Mouse (Mus musculus): ENCODE measurements around the gene Gm43738.

The Gm43738 gene

DNA sequence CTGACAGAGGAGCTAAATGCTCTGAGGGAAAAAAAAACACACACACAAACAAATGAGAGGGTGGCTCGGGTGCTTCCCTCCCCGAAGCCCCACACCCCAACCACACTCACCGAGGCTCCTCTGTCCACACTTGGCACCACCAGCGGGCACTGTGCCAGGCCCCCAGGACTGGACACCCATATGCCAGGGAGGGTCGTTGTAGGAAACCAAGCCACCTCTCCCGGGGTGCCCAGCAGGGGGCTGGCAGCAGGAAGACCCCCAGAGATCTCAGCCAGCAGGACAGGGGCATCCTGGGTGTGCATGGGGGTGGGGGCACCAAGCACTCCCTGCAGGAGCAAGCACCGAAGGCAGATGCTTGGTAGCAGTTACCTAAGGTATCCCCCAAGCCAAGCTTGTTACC is at the start of gene Gm43738:
TSS of gene Gm43738 (minus strand) at position 289 of the 400 bp plus-strand sequence.
- no peak for DNase-seq (ENCODE audit: low spot score)

DNA sequence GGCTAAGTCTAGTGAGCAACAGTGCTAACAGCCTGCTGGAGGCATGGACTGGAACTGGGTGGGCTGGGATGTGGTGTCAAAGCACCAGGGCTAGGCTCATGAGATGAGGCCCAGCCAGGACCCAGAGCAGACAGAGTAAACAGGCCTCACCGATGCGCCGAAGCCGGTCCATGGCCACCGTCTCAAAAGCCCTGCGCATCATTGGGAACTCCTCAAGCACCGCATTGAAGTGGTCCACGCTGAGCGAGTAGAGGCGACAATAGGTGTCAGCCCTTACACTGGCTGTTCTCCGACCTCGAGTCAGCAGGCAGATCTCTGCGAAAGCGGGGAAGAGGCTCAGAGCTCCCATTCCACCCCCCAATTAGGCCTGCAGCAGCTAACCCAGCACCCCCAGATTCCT is 47.7 kb upstream of the Gm43738 start:
- DNase-seq (ENCODE audit: low spot score), result no peak

DNA sequence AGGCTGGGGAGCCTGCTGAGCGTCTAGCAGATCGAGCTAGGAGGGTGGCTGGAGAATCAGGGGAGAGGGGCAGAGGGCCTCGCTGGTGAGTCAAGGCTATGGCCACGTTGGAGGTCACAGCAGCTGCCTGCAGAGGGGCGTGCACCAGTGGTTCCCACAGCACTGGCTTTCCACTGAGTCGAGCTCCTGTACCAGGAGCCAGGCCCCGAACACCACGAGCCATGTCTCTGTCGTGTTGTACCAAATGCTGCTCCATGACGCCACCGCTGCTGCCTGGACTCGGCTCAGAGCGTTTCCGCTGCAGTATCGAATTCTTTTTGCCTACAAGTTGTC is 47.0 kb upstream of the Gm43738 start:
- no peak for DNase-seq (ENCODE audit: low spot score)

DNA sequence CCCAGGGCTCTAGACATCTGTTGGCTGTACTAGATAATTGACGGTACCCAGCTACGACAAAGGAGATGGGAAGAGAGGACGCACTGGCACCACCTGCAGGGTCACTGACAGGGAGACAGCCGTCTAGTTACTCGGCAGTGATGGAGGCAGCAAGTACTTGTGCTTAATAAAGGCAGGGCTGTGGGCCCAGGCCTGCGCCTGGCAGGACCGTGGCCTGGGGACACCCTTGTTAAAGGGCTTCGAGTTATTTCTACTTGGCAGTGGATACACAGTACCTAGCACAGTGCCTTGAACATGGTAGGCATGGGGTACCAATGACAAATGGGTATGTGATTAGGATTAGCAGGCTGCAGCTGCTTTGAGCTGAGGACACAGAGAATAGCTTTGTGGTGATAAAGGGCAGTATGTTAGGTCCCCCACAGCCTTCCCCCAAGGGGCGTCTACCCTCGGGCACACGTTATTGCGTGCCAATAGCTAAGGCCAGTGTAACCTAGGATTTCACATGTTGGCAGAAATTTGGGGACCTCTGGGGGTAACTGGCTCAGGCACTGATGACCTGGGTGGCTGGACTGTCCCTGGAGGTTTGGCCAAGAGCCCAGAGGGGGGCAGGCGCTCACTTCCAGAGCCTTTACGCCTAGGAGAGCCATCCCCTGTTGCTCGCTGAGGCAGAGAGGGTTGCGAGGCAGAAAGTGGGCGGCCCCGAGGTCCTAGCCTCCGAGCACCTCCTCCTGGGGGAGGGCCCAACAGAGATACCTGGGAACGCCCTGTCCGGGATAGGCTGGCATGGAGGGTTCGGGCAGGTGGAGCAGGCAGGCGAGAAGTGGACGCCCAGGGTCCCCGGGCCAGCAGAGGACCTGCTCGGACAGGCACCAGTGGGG is 46.4 kb upstream of the Gm43738 start:
- no peak for DNase-seq (ENCODE audit: low spot score)

DNA sequence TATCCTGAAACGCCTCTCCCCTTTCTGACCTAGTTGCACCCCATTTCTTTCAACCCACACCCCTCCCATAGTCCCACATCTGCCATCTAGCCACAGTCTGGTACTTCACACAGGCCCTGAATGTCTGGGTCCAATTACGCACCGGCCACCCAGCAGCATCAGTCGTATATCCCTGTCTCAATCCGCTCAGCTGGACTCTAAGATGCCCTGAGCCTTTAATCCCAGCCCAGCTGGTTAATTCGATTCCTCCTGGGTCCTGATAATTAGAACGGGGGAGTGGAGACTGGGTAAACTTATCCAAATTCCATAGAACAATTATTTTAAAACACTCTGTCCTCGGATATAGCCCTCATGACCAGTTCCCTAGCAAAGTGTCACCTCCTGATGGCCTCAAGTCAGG is 44.7 kb upstream of the Gm43738 start:
- DNase-seq (ENCODE audit: low spot score), result no peak

DNA sequence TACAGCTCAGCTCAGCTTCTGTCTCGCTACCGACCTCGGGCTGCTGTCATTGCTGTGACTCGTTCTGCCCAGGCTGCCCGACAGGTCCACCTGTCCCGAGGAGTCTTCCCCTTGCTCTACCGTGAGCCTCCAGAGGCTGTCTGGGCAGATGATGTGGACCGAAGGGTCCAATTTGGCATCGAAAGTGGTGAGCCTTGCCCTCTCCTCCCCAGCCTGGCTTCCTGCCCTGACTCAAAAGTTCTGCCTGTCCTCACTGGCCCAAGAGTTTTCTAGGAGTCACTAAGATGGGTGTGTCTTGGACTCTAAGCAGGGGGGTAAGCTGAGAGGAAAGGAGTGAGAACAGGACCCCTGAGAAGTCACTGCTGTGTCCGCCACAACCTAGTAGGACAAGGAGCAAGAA is 43.9 kb upstream of the Gm43738 start:
- no peak for DNase-seq (ENCODE audit: low spot score)

DNA sequence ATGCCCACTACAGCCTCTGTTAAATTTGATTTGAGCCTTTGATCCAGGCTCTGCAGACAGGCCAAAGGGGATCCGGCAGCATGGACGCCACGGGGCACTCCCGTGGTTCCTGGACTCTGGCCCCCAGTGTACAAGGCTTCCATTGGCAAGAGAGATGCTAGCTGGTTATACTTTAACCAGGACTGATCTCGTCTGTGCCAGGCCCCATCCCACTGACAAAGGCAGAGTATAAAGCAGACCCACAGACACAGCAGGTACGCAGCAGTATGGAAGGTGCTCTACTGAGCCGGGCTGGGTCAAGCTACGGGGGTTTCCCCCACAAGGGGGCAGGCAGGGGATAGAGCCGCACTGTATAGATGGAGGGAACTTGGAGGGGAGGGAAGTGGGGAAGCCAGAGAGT is 35.5 kb upstream of the Gm43738 start:
- DNase-seq (ENCODE audit: low spot score), result peak; percentile 17

DNA sequence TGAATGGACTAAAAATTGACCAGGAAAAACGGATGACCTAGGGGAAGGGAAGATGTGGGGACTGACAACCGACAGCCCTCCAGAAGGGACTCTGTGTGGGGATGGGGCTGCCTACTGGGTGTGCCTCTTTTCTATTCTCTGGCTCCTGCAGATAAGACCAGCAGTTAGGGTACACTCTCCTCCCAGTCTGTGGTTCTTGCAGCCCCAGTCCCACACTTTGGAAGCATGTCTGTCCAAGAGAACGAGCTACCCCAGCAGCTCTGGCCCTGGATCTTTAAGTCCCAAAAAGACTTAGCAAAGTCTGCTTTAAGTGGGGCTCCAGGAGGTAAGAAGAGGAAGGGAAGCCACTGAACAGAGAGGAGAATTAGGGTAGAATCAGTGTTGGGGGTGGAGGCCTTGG is 35.1 kb upstream of the Gm43738 start, which contains the start of gene Pklr:
TSS of gene Pklr (plus strand) at position 185 of the 400 bp plus-strand sequence.
- DNase-seq (ENCODE audit: low spot score), result no peak

DNA sequence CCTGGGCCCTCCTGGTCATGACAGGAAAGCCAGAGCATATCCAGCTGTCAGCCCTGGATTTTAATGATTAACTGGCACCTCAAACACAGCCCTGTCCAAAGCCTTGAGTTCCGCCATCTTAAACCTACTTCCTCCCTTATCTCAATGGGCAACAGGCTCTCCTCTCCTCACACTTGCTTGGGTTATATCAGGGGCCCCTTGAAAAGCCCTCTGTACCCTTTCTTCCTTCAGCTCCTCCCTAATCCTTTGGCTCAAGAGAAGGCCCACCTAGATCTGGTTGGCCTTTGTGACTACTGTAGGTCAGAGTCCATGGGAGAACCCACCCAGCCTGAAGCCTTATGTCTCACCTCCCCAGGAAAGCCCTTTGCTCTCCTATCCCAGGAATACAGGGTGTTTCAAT is 32.9 kb upstream of the Gm43738 start:
- no peak for DNase-seq (ENCODE audit: low spot score)

DNA sequence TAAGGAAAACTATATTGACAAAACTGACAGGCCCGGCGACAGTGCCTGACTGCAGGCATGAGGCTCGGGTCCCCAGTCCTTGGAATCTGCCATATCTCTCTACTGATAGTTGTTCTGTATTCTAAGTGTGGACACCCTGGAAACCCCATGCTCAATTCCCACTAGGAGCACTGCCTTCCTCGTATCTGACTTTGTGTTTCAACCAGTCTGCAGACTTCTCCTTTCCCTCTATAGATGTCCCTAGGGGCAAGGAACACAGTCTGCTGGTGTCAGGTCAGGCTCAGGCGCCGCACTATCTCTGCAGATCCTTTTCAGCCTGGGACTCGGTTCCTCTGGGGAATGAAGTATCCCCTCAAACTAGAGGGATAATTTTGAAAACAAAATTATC is 32.2 kb upstream of the Gm43738 start:
- no peak for DNase-seq (ENCODE audit: low spot score)

DNA sequence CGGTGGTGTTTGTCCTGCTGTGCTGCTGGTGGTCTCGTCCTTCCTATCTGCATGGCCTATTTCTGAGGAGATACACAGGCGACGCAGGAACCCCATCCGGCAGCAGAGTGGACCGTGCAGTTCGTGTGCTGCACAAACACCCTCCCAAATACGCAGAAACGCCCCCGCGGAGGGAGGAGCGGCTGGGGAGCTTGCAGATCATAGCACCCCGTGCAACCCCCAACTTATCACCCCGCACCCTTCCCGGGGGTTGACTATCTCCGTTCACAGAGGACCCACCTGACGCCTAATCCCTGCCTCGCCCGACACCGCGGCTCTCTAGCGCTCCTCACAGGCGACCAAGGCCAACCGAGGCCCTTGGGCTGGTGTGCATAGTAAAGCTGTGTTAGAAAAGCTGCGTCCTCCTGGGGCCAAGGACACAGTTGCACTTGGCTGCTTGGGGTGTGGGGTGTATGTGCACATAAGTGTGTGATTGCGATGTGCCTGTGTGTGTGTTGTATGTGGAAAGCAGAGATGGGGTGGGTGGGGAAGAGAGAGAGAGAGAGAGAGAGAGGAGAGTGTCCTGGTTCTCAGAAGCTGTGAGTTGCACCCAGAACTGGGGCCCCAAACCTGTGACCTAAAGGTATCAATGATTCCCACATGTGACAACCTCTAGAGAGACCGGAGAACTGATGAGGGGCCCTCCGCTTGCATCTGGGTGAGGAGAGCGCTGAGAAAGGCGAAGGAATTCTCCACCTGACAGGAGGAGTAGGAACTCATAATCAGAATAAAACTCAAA is 31.6 kb upstream of the Gm43738 start:
- peak; percentile 18 for DNase-seq (ENCODE audit: low spot score)

DNA sequence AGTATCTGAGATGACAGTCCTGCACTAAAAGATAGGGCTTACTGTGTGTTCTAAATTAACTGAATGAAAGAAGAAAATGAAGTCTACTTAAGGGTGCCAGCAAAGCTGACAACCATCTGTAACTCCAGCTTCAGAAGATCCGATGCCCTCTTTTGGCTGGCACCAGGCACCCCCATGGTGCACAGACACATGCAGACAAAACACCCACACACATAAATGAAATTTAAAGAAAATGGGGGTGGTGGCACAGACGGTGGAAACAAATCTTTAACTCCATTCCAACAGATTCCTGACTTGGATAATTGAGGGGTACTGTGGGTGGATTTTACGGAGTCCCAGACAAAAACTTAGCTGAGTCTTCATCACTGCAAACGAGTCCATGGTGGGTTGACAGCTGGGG is 30.9 kb upstream of the Gm43738 start:
- DNase-seq (ENCODE audit: low spot score), result no peak

DNA sequence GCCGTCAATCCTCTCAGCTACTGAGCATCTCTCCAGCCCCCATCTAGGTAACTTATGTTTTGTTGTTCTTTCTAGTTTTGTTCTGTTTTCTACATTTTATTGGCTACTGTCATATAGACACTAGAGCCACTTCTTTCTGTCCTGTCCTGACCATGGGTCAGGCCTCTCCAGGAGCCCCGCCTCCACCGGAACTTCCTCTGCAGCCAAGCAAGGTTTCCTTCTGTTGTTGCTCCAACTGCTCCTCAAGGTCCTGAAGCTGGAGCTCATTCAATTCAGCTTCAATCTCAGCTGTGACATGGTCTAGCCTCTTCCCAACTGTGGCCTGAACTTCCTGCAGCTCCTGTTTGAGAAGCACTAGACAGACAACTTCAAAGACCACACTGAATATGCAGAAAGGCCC is 29.0 kb upstream of the Gm43738 start:
- DNase-seq (ENCODE audit: low spot score), result no peak

DNA sequence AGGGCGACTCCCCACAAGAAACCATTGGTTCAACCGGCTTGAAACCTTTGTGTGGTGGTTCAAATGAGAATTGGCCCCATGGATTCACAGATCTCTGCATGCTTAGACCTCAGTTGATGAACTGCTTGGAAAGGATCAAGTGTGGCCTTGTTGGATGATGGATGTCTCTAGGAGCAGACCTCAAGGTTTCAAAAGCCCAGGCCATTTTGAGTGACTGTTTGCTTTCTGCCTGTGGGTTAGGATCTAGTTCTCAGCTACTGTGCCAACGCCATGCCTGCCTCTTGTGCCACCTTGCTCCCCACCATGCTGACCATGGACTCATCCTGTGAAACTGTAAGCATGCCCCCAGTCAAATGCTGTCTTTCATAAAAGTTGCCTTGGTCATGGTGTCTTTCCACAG is 25.1 kb upstream of the Gm43738 start:
- no peak for DNase-seq (ENCODE audit: low spot score)

DNA sequence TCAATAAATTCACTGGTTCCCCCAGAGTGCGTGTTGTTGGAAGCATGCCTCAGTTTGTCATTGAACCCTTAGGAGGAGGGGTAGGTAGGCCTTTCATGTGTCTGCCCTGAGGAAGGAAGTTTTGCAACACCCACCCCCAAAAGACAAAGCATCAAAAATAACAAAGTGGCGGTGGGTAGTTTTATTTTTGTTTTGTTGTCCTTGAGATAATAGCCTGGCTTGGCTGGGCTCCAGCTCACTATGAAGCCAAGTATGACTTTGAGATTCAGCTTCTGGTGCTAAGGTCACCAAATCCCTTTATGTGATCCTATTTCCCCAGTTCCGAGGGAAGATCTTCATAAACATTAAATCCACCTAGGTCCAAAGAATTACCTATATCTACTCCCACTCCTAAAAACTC is 23.3 kb upstream of the Gm43738 start:
- no peak for DNase-seq (ENCODE audit: low spot score)

DNA sequence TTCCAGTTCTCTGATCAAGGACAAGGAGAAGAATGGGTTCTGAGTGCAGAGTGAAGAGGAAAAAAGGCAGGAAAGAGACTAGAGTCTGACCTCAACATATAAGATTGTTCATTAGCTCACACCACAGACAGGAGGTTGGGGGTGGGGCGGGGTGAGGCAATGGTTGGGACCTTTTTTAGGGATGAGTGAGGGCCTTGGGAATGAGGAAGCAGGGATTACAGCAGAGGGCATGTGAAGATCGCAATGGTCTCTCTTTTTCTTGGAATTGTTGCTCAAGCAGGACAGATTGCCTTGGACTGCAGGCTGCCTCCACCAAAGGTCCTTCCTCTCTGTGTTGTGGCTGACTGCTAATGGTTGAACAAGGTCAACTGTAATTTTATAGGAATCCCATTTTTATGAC is 22.4 kb upstream of the Gm43738 start:
- DNase-seq (ENCODE audit: low spot score), result no peak

DNA sequence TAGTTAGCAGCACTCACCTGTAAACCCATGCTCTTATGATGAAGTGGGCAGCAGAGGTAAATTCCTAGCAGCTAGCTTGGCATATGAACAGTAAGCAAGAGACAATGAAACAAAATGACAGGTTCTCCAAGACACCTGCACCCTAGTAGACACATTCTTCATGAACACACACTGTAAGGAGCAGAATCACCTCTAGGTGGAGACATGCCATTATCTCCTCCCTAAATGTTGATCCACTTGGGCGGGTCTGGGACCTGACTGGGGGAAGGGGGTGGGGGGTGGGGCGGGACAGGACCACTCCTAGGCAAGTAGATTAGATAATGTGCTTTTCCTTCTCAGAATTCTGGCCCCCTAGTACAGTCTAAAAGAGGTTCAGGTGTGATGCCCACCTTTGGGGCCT is 14.6 kb upstream of the Gm43738 start:
- peak; percentile 35 for DNase-seq (ENCODE audit: low spot score)

DNA sequence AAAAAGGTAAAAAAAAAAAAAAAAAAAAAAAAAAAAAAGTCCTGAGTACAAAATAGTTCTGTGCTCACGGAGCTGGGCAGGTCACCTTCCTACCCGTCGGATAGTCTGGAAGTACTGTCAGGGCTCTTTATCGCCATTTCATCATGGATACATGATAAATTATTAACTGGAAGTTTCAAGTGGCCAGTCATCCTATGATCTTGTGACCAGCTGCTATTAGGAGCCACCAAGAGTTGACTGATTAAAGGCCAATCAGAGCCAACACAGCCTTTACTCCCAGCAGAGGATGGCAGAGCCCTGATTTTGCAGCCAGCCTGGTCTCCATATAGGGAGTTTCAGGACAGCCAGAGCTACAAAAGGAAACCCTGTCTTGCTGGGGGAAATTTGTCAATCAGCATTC is 12.2 kb upstream of the Gm43738 start:
- DNase-seq (ENCODE audit: low spot score), result no peak

DNA sequence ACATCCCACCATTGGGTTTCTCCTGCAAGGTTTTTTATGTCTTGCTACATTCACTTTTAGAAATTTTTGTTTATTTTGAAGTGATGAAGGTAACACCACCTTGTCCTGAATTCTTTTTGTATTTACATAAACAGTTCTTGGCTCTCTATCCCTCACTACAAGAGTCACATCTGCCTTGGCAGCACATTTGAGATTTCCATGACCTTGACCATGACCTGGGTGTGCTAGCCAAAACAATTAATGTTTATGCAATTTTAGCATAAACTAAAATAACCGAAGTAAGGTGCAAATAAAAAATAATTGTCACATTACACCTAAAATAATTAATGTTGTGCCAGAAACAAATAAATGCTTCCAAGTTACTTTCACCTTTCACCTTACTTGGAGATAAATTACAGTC is 7.2 kb upstream of the Gm43738 start:
- DNase-seq (ENCODE audit: low spot score), result no peak

DNA sequence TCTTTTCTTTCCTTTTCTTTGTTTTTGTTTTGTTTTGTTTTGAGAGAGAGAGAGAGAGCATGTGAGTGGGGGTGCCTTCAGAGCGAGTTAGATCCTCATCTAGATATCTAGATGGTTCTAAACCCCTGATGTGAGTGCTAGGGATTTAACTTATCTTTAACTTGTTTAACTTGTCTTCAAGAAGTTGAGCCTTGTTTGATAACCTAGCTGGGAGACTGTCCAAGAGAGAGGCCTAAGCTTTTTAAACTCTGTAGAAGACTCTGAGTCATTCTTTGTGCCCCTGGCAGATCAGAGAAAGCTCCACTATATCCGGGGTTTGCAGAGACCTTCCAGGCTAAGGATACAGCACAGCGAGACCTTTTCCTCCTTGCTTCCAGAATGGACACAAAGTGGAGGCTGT is 6.6 kb upstream of the Gm43738 start:
- DNase-seq (ENCODE audit: low spot score), result no peak

DNA sequence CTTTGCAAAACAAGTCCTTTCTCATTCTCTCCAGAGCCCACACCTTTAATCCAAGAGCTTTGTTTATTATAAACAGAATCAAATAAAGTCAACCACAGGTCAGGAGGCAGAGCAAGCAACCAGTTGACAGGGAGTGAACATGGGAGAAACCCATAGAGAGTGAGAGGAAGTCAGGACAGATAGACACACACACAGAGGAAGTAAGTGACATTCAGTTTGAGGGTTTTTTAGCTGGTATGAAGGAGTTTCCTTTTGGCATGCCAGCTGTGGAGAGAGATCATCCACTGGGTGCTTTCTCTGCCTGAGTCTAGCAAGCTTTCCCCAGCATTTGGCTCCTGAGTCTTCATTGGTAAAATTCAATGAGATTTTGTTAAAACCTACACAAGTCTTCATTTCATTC is 6.0 kb upstream of the Gm43738 start:
- DNase-seq (ENCODE audit: low spot score), result no peak

DNA sequence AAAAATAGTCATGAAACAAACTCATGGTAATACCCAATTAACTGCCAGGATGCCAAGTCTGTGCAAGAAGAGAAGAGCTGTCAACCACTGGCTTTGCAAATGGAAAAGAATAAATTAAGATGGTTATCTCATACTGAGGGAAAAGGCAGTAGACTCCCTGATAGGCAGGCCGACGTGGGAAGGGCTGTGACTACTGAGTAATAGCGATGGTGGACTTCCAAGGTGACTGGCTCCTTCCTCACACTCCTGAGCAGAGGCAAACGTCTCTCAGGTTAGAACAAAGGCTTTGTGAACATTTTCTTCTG is 2.3 kb upstream of the Gm43738 start:
- no peak for DNase-seq (ENCODE audit: low spot score)

DNA sequence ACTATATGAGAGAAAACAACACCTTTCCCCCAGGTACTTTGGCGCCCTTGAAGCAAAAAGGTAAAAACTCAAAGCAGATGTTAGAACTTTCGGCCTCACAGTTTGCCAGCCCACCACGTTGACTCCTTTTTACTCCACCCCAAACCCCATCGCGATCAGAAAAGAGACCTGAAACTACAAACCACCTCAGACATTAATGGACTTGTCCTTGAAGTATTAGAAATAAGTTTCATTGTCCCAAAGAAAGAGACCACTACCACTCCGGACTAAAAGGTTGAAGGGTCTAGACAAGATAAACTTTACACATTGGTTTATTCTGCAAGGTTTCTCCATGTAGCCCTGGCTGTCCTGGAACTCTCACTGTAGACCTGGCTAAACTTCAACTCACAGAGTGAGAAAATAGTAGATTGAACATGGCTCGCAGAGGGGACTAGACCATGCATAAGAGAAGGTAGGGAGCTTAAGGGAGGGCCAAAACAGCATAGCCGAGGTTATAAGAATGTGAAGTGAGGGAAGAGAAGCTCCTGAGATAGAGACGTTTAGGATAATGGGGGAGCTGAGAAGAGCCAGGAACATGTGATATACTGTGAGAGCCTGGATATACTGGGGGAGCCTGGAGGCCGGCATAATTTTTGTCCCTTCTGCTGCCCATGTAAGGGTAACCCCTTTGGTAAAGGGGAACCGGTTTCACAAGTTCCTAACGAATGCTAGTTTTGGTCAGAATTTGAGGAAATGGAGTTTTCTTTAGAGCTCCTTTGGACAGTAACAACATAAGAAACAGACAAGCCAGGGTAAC is 1.8 kb upstream of the Gm43738 start:
- no peak for DNase-seq (ENCODE audit: low spot score)

All from T-cell, adult 2 months (primary cell).